Mouse (Mus musculus) bone marrow macrophage, adult 2 months (primary cell): ENCODE data around the gene Dhrs3. TPM values are rescaled to one million over a fixed set of nuclear protein-coding genes. Genes with fewer than 3 reads are reported as not detected.

Source experiments
- H3K27ac ChIP-seq: 2 replicates; pipeline ENCODE4 v1.5.1; 2012; ENCODE audit warnings: low read depth, low read length; ENCODE audit not compliant: insufficient read depth
- H3K4me1 ChIP-seq: 2 replicates; pipeline ENCODE4 v1.6.1; 2012; ENCODE audit warnings: low read length; ENCODE audit not compliant: control insufficient read depth, insufficient read depth
- H3K4me3 ChIP-seq: 2 replicates; pipeline ENCODE4 v1.5.1; 2012; ENCODE audit warnings: mild to moderate bottlenecking, low read length, moderate library complexity; ENCODE audit not compliant: insufficient read depth
- CTCF ChIP-seq: IDR thresholded peaks from 2 replicates; pipeline ENCODE4 v1.5.1; 2012; ENCODE audit warnings: low read depth, mild to moderate bottlenecking, low read length, moderate library complexity
- POLR2A ChIP-seq: IDR thresholded peaks from 2 replicates; pipeline ENCODE4 v1.6.1; 2012; ENCODE audit warnings: mild to moderate bottlenecking, low read depth, low read length, borderline replicate concordance
- polyA plus RNA-seq: library from polyadenylated mRNA; stranded (reverse); fragments of >200 nt; gene quantifications from 2 replicates; pipeline ENCODE4 v1.2.4, GENCODE M21; 2012; ENCODE audit not compliant: missing spikeins, insufficient read depth, insufficient read length

The Dhrs3 gene
- polyA plus RNA-seq, 1 experiment, result 661 TPM

DNA sequence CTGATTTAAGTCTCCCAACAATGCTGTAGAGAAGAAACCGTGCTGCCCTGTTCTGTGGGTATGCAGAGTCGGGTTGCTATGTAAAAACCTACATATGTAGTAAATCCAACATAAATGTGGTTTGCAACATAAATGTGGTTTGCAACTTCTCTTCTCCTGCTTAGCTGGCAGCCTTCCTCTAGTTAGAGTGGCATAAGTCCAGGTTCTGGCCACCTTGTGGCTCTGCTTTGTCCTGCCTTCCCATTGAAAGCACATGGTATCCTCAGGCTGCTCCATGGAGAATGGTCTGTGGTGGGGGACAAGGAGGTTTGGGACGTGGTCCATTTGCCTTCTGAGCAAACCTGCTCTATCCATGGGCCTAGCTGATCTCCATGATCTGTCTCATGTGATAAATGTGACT lies 58.3 kb downstream of the Dhrs3 start:
- Histone ChIP-seq H3K27ac (no peak overlapping the region), H3K4me3 (no peak overlapping the region), H3K4me1 (peaks cover 38% of the 10 kb centered on the region)
- TF ChIP-seq POLR2A, result no peak
- no peak for TF ChIP-seq CTCF

DNA sequence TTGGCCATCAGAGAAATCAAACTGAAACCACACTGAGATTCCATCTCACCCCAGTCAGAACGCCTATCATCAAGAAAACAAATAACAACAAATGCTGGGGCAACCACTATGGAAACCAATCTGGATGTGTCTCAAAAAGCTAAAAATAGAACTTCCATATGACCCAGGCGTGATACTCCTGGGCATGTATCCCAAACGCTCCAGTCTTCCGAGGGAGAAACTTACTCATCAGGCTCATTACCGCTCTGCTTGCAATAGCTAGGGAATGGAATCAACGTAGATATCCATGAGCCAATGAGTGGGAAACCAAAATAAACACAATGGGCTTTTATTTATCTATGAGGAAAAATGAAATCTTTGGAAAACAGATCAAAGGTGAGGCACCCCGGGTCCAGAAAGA lies 59.2 kb downstream of the Dhrs3 start:
- Histone ChIP-seq H3K4me3 (no peak overlapping the region), H3K4me1 (peaks cover 41% of the 10 kb centered on the region), H3K27ac (no peak overlapping the region)
- no peak for TF ChIP-seq CTCF
- no peak for TF ChIP-seq POLR2A

DNA sequence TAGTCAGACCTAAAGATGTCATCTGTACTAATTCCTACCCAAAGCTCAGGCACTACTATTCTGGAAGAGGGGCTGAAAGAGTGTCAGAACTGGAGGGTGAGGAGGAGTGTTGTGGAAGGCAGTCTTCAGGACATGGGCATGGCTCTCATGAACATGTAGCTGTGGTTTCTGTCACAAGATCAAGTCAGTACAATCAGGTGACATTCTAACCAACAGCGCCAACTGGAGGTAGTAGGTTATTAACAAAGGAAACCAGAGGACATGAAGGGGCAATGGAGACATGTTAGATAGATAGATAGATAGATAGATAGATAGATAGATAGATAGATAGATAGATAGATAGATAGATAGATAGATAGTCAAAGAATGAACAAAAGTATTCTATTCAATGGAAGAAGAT lies 60.8 kb downstream of the Dhrs3 start:
- H3K4me3 ChIP-seq, result no peak overlapping the region
- peaks cover 37% of the 10 kb centered on the region for H3K4me1 ChIP-seq
- H3K27ac ChIP-seq, result no peak overlapping the region
- TF ChIP-seq POLR2A (no peak), CTCF (no peak)

DNA sequence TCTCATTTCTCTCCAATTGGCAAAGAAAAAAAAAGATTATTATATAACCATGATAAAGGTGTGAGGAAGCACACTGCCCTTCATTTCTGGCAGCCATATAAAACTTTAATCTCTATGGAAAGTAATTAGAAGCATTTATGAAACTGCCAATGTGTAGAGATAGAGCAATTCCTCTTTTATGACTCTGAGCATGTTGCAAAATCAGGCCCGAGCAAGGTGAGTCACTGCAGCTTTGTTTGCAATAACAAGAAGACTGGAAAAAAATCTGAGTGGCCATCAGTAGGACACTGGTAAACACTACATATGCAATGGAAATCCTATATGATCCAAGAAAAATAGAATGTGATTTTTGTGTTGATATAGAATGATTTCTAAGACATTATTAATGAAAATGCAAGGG lies 63.2 kb downstream of the Dhrs3 start:
- Histone ChIP-seq H3K27ac (no peak overlapping the region), H3K4me1 (peaks cover 29% of the 10 kb centered on the region), H3K4me3 (no peak overlapping the region)
- TF ChIP-seq POLR2A (no peak), CTCF (no peak)

DNA sequence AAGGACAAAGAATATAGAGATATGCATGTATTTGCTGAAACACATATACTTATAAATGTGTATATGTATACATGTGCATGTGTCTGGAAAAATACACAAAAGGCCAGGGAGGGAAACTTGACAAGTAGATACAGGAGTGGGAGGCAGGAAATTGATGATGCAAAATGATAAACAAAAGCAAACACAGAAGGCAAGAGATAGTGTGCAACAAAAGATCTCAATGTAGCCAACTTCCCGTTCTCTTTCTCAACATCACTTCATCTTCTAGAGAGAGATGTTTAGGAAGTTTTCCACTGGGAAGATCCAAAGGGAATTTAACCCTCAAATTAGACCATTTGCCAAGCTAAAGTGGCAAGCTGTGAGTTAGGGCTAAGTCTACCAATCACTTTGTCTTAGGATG lies 63.7 kb downstream of the Dhrs3 start:
- Histone ChIP-seq H3K4me1 (peaks cover 31% of the 10 kb centered on the region), H3K27ac (no peak overlapping the region), H3K4me3 (no peak overlapping the region)
- TF ChIP-seq CTCF (no peak), POLR2A (no peak)

DNA sequence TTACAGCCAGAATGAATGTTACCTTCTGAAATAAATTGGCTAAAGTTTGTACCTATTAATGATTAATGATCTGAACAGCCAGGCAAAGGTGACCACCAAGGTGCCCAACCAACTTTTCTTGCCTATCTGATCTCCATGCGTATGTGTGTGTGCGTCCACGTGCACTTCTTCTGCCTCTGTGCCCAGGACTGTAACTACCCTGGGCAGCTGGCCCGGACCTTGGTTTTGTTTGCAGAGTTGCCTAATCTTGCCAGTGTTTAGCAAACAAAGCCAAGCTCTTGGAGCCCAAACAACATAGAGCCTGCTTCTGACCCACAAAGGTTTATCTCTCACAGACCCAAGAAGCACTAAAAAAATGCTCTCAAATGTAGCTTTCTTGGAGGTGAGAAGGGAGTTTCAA lies 64.6 kb downstream of the Dhrs3 start:
- Histone ChIP-seq H3K4me3 (no peak overlapping the region), H3K27ac (no peak overlapping the region), H3K4me1 (peaks cover 36% of the 10 kb centered on the region)
- TF ChIP-seq POLR2A, result no peak
- TF ChIP-seq CTCF, result no peak

DNA sequence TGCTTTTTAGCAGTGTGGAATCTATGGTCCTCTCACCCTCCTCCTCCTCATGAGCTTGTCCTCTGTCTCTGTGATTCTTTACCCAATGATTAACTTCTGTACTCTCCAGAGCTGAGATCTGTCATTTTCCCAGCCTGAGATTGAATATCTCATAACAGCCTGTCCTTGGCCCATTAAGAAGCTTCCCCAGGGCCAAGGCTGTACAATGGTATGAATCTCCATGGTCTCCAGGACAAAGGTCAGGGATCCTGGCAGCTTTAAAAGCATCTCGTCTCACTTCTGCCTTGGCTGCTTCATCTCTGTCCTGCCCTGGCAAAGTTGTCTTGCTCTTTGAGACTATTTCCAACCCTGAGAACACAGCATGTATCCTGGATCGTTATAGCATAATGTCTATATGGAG lies 65.1 kb downstream of the Dhrs3 start:
- no peak overlapping the region for H3K4me3 ChIP-seq
- H3K4me1 ChIP-seq, result peaks cover 36% of the 10 kb centered on the region
- no peak overlapping the region for H3K27ac ChIP-seq
- TF ChIP-seq POLR2A (no peak), CTCF (no peak)

DNA sequence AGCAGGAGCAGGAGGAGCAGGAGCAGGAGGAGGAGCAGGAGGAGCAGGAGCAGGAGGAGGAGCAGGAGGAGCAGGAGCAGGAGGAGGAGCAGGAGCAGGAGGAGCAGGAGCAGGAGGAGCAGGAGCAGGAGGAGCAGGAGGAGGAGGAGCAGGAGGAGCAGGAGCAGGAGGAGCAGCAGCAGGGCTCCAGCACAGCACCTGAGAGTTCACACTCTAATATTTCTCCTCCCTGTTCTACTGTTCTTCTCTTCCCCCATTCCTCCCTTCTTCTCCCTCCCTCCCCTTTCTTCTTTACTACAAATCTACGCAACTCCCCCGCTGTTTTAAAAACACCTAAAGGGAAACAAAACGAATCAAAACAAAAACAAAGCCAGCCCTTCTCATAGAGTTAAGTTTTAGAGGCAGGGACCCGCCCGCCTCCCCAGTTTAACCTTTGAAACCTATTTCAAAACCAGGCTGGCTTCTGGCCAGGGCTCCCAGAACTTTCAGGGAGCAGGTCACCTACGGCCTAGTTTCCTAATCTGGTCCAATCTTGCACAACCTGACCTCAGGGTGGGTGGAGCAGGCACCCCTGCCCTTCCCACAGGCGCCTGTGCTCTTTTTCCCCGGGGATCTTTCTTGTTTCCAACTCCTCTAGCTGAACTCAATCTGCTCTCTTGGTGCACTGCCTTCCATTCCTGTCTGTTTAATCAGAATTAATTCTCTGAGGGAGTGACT lies 67.7 kb downstream of the Dhrs3 start:
- TF ChIP-seq POLR2A, result no peak
- no peak for TF ChIP-seq CTCF
- peak overlapping the region; percentile 43 for H3K27ac ChIP-seq
- peaks cover 33% of the 10 kb centered on the region for H3K4me1 ChIP-seq
- no peak overlapping the region for H3K4me3 ChIP-seq

DNA sequence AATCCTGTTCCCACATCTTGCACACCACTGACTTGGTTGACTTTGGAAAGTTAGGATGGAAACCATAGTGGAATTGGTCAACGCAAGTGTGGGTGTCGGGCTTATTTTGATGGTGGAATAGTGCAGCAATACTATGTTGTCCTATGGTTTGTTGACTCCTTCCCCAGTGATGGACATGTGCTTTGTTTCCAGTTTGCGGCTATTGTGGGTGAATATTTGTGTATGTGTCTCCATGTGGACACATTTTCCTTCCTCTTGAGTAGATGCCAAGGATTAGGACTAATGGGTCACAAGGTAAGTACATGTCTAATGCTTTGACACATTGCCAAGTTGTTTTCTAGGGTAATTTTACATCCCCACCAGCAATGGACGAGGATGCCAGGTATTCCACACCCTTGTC lies 68.6 kb downstream of the Dhrs3 start:
- Histone ChIP-seq H3K27ac (peak overlapping the region; percentile 48), H3K4me1 (peaks cover 29% of the 10 kb centered on the region), H3K4me3 (no peak overlapping the region)
- TF ChIP-seq CTCF (no peak), POLR2A (no peak)

DNA sequence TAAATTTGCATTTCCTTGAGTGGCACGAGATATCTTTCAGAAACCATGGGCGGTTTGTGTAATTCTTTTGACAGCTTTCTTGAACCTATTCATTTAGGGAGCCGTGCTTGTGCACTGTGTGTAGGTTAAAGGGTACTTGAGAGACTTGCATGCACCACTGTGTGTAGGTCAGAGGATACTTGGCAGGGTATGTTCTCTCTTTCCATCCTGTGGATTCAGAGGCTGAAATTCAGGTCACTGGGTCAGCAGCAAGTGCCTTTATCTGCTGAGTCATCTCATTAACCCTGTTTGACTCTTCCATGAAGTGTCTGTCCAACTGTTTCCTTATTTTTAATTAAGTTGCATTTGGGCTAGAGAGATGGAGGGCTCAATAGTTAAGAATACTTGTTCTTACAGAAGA lies 69.1 kb downstream of the Dhrs3 start:
- TF ChIP-seq POLR2A, result no peak
- no peak for TF ChIP-seq CTCF
- peak overlapping the region; percentile 48 for H3K27ac ChIP-seq
- H3K4me1 ChIP-seq, result peaks cover 29% of the 10 kb centered on the region
- H3K4me3 ChIP-seq, result no peak overlapping the region

DNA sequence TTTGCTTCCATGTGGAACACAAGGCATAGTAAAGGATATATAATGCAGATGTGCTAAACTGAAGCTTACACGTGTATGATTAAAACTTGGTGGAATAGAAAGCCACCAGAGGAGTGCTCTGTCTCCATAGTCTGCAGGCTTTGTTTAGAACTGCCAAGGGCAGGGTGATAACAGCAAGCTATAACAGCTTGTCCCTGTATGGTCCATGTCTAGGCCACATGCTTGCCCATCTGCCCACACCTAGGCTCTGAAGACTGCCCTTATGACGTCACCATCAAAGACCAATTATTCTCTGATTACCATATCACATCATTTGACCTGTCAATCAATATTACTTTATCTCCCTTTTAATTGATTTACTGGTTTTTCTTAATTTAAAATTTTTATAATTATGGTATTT lies 72.6 kb downstream of the Dhrs3 start:
- H3K4me1 ChIP-seq, result peaks cover 48% of the 10 kb centered on the region
- TF ChIP-seq POLR2A (no peak), CTCF (no peak)

More for the DNA sequence above, 72.6 kb downstream of the Dhrs3 start:
- Histone ChIP-seq H3K27ac (no peak overlapping the region), H3K4me3 (no peak overlapping the region)
